Mouse (Mus musculus): ENCODE measurements around the gene Nup107. TPM values are rescaled to one million over a fixed set of nuclear protein-coding genes. Genes with fewer than 3 reads are reported as not detected.

Gene Nup107
- polyA plus RNA-seq, 1 experiment: 134 TPM

DNA sequence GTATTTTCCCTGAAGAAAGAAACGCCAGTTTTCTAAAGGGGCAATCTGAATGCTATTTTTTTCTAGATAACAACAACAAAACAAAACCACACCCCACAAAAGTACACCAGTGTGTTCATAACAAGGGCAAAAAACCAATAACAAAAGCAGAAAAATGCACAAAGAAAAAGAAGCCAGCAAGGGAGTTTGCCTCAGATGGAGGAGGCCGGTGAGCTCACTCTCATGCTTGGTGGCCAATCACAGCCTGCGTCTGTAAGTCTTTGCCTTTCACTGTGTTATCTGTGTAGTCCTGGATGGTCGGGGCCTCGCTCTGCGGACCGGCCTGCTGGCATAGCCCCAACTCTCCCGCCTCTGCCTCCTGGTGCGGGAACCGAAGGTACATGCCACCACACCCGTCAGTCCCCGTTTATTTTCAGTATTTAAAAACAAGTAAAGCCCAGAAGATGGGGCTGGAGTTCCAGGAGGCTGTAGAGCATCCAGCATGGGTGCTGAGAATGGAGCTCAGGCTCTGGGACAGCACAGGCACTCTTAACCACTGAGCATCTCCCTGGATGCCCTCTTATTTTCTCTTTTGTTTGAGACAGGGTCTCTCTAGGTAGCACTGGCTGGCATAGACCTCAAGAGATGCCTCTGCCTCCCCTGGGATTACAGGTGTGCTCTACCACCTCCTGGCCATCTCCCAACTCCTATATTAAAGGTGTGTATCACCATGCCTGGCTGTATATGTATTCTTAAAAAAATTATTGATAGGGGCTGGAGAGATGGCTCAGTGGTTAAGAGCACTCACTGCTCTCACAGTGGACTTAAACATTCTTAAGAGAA is 16.0 kb downstream of the Nup107 start:
- H3K27me3 ChIP-seq (ENCODE audit: control insufficient read depth, insufficient read depth, low read length, poor library complexity, severe bottlenecking): no peaks in the 10 kb centered on the region
- no peak overlapping the region for H3K27ac ChIP-seq (ENCODE audit: insufficient read depth, low read length)
- no peaks in the 10 kb centered on the region for H3K4me1 ChIP-seq (ENCODE audit: control insufficient read depth, insufficient read depth, low read length)
- TF ChIP-seq EP300 (IDR thresholded peaks at IDR 0.05; ENCODE audit: insufficient read depth, low read depth, low read length) (no peak), POLR2A (IDR thresholded peaks at IDR 0.05; ENCODE audit: insufficient read depth, low read length) (no peak), CTCF (IDR thresholded peaks at IDR 0.05; ENCODE audit: low read depth, low read length) (no peak)
- no peak overlapping the region for H3K9ac ChIP-seq (ENCODE audit: low read depth, poor library complexity, severe bottlenecking)
- H3K9me3 ChIP-seq (replicated peaks; ENCODE audit: control insufficient read depth, insufficient read depth, low read length, poor library complexity, severe bottlenecking): no peaks in the 10 kb centered on the region
- H3K36me3 ChIP-seq (ENCODE audit: control insufficient read depth, insufficient read depth, low read length, poor library complexity, severe bottlenecking): peaks cover 61% of the 10 kb centered on the region
- no peak overlapping the region for H3K4me3 ChIP-seq (ENCODE audit: low read depth, low read length)

DNA sequence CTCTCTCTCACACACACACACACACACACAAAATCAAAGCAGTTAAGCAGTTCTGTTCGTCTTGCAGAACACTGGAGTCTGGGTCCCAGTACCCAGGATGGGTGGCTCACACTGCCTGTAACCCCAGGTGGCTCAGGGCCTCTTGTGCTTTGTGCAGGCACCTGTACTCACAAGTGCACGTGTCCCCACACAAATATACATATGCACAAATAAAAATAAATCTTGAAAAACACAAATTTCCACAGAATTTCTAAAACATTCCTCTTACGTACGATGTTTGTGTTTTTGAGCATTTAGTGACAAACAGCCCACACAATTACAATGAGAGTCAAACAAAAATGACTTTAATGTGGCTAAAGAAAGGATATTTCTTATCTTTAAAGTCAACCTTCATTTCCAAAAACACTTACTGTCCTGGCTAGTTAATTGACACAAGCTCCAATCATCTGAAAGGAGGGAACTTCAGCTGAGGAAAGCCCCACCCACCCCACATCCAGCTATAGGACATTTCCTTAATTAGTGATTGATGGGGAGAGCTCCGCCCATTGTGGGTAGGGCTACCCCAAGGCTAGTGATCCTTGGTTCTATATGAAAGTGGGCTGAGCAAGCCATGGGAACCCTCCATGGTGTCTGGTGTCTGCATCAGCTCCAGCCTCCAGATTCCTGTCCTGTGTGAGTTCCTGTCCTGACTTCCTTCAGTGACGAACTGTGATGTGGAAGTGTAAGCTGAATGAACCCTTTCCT is 16.9 kb downstream of the Nup107 start:
- Histone ChIP-seq H3K4me3 (ENCODE audit: low read depth, low read length) (no peak overlapping the region), H3K4me1 (ENCODE audit: control insufficient read depth, insufficient read depth, low read length) (no peaks in the 10 kb centered on the region), H3K27me3 (ENCODE audit: control insufficient read depth, insufficient read depth, low read length, poor library complexity, severe bottlenecking) (no peaks in the 10 kb centered on the region), H3K27ac (ENCODE audit: insufficient read depth, low read length) (no peak overlapping the region), H3K9me3 (replicated peaks; ENCODE audit: control insufficient read depth, insufficient read depth, low read length, poor library complexity, severe bottlenecking) (no peaks in the 10 kb centered on the region), H3K9ac (ENCODE audit: low read depth, poor library complexity, severe bottlenecking) (no peak overlapping the region), H3K36me3 (ENCODE audit: control insufficient read depth, insufficient read depth, low read length, poor library complexity, severe bottlenecking) (peaks cover 63% of the 10 kb centered on the region)
- TF ChIP-seq EP300 (IDR thresholded peaks at IDR 0.05; ENCODE audit: insufficient read depth, low read depth, low read length) (no peak), POLR2A (IDR thresholded peaks at IDR 0.05; ENCODE audit: insufficient read depth, low read length) (no peak), CTCF (IDR thresholded peaks at IDR 0.05; ENCODE audit: low read depth, low read length) (no peak)

DNA sequence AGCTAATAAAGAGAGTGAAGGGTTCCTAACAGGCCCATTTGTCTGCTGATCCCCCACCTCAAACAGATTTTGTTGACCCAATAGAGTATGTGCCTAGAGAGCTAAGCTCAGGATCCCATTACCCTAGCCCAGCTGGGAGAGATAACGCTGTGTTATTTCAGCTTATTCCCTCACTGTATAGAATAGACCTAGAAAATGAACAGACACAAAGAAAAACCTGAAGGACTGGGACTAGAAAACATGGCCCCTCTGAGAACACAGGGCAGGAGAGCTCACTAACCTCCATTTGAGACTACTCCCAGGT is 17.7 kb downstream of the Nup107 start:
- Histone ChIP-seq H3K9ac (ENCODE audit: low read depth, poor library complexity, severe bottlenecking) (no peak overlapping the region), H3K4me1 (ENCODE audit: control insufficient read depth, insufficient read depth, low read length) (no peaks in the 10 kb centered on the region), H3K9me3 (replicated peaks; ENCODE audit: control insufficient read depth, insufficient read depth, low read length, poor library complexity, severe bottlenecking) (no peaks in the 10 kb centered on the region), H3K4me3 (ENCODE audit: low read depth, low read length) (no peak overlapping the region), H3K27ac (ENCODE audit: insufficient read depth, low read length) (no peak overlapping the region), H3K27me3 (ENCODE audit: control insufficient read depth, insufficient read depth, low read length, poor library complexity, severe bottlenecking) (no peaks in the 10 kb centered on the region), H3K36me3 (ENCODE audit: control insufficient read depth, insufficient read depth, low read length, poor library complexity, severe bottlenecking) (peaks cover 66% of the 10 kb centered on the region)
- TF ChIP-seq EP300 (IDR thresholded peaks at IDR 0.05; ENCODE audit: insufficient read depth, low read depth, low read length) (no peak), CTCF (IDR thresholded peaks at IDR 0.05; ENCODE audit: low read depth, low read length) (no peak), POLR2A (IDR thresholded peaks at IDR 0.05; ENCODE audit: insufficient read depth, low read length) (no peak)

DNA sequence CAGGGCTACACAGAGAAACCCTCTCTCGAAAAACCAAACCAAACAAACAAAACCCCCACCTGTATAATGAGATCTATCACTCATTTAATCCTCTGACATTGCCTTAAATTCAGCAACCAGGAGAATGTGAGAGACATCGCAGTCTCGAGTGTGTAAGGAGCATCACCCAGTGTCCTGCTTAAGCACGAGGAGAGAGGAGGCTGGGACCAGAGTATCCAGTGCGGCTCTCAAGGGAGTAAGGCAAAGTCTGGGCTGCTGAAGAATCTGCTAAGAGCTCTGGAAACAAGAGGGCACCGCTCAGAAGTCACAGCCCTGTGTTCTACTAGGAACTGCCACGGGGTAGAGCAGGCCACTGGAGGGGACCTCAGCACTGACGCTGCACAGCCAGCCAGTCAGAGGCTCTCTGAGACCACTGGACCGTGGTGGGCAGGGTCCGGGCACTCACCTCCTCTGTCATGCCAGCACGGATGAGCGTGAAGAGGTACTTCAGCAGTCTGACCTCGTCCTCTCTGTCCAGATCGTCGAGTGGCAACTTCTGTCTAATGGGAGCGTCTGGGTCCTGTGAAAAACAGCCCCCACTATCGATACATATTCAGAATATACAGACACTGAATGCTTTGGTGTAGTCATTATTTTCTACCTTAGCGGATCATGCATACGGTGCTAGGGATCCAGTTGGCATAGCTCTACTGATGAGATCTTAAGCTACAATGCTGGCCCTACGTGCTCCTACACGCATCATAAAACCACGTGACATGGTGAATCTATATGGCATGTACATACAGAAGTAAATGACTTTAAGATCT is 18.3 kb downstream of the Nup107 start:
- TF ChIP-seq CTCF (IDR thresholded peaks at IDR 0.05; ENCODE audit: low read depth, low read length) (no peak), EP300 (IDR thresholded peaks at IDR 0.05; ENCODE audit: insufficient read depth, low read depth, low read length) (no peak), POLR2A (IDR thresholded peaks at IDR 0.05; ENCODE audit: insufficient read depth, low read length) (no peak)
- Histone ChIP-seq H3K4me1 (ENCODE audit: control insufficient read depth, insufficient read depth, low read length) (no peaks in the 10 kb centered on the region), H3K9me3 (replicated peaks; ENCODE audit: control insufficient read depth, insufficient read depth, low read length, poor library complexity, severe bottlenecking) (no peaks in the 10 kb centered on the region), H3K9ac (ENCODE audit: low read depth, poor library complexity, severe bottlenecking) (no peak overlapping the region), H3K27ac (ENCODE audit: insufficient read depth, low read length) (no peak overlapping the region), H3K4me3 (ENCODE audit: low read depth, low read length) (no peak overlapping the region), H3K27me3 (ENCODE audit: control insufficient read depth, insufficient read depth, low read length, poor library complexity, severe bottlenecking) (no peaks in the 10 kb centered on the region), H3K36me3 (ENCODE audit: control insufficient read depth, insufficient read depth, low read length, poor library complexity, severe bottlenecking) (peaks cover 66% of the 10 kb centered on the region)

DNA sequence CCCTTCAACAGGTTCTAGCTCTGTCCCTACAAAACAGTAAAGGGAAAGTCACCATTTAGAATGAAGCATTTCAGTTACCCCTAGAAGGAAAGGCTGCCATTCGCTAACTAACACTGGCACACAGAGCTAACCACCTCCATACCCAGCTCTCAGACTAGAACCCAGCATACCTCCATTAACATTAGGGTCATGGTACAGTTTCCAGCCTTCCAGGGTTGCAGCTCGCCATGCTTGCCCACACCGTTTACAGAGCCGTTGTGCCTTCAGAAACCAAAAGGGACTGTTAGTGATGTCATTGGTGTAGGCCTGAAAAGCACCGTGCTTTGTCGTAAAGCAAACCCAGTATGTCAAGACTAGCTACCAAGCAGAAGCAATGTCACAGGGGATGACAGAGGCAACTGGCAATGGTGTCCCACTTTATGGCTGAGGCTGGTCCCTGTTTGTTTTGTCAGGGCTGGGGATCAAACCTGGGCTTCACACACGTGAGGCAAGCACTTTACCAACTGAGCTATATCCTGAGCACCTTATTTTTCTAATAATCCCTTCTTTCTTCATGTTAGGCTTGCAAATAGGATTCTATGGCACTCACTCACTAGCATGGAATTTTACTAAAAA is 19.3 kb downstream of the Nup107 start:
- Histone ChIP-seq H3K4me3 (ENCODE audit: low read depth, low read length) (no peak overlapping the region), H3K9me3 (replicated peaks; ENCODE audit: control insufficient read depth, insufficient read depth, low read length, poor library complexity, severe bottlenecking) (no peaks in the 10 kb centered on the region), H3K9ac (ENCODE audit: low read depth, poor library complexity, severe bottlenecking) (no peak overlapping the region), H3K36me3 (ENCODE audit: control insufficient read depth, insufficient read depth, low read length, poor library complexity, severe bottlenecking) (peaks cover 58% of the 10 kb centered on the region), H3K4me1 (ENCODE audit: control insufficient read depth, insufficient read depth, low read length) (no peaks in the 10 kb centered on the region), H3K27ac (ENCODE audit: insufficient read depth, low read length) (no peak overlapping the region), H3K27me3 (ENCODE audit: control insufficient read depth, insufficient read depth, low read length, poor library complexity, severe bottlenecking) (no peaks in the 10 kb centered on the region)
- TF ChIP-seq CTCF (IDR thresholded peaks at IDR 0.05; ENCODE audit: low read depth, low read length) (no peak), POLR2A (IDR thresholded peaks at IDR 0.05; ENCODE audit: insufficient read depth, low read length) (no peak)
